Mouse (Mus musculus) gastrocnemius, postnatal 10 days (tissue): Measurements from ENCODE around the gene Agbl4. TPM values are rescaled to one million over a fixed set of nuclear protein-coding genes. Genes with fewer than 3 reads are reported as not detected.

ENCODE experiments used
- DNase-seq: peaks from one replicate; pipeline ENCODE4 v3.0.0; 2021; ENCODE audit warnings: mixed read lengths
- total RNA-seq, 2 experiments: library from RNA; stranded (reverse); gene quantifications; 2 replicates each; pipeline ENCODE4 v1.2.3; 2021

Gene Agbl4
- total RNA-seq, 2 experiments from 2014 or later: 0.12 TPM; not detected in 1

DNA sequence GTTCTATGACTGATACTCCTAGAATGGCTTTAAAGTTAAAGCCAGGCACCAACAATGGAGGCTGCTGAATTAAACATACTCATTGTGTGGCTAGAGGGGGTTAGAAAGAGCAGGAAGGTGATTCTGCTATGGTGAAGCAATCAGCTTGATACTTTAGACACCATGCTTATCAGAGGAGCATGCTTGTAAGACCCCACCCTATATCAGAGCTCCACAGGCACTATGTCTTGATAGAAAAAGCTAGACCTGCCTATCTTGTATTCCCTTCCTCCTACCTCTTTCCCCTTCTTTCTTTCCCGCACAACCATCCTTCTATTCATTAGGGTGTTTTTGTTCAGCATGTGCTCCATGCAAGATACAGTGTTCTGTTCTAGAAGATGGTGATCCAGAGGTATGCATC, 1104.0 kb downstream of the Agbl4 start:
- DNase-seq: no peak

DNA sequence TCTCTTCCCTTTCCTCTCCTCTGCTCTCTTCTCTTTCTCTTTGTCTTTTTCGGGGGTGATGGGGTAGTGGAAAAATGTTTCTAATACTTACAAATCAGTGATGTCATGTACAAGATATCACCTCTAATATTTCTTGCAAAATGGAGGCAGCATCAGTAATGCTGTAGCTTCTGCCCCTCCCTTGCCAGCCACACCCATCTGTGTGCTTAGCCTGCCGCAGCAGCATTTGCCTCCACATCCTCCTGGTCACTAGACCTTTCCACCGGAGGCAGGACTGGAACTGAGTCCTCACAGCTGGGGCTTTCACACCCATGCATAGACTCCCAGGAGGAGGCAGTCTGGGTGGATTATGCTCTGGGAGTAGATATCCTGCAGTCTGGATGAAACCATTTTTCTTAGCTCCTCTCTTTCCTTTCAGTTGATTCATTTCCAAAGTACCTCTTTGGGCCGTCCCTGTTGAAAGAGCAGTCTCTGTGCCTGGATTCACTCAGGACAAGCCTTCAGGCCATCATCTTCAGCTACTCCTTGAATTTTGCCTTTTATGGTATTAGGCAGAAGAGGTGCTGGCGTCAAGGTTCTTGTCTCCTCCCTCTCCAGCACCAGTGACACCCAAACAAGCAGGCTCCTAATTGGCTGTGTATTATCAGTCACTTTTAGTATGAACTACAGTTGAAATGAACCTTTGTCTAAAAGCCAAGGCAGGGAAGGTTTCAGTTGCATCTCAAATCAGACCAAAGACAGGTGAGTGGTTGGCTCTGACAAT, 1105.7 kb downstream of the Agbl4 start:
- no peak for DNase-seq

DNA sequence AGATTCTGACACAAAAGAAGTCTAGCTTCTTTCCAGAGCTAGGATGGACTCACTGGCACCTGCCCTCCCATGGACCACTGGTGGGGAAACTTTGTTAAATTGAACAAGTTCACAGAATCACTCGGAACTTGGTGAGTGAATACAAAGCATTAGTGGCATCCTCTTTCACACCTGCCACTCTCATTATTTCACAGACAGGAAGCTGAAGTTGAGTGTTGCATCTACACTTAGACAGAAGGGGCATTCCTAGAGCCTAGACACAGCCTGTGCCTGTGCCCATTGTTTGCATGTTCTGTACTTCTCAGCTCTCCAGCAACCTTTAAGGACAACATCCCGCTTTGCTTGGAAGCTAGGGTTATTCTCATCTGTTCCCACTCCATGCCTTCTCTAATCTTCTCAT, 1107.5 kb downstream of the Agbl4 start:
- DNase-seq: no peak

DNA sequence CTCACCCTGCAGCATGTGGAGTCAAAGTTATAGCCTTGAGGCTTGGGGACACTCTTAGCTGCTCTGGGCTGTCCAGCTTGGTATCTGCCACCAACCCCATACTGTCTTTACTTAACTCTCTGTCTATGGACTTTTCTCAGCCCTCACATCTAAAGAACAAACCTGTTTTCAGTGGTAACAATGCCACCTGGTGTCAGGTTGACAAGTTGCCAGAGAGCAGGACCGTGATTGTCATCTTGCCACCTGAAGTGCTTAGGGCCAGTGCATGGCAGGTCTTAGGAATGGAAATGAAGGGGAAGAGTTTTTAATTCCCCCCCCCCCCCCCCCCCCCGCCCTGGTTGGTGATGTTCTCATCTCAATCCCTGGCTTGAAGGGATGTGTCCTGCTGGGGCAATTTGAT, 1112.7 kb downstream of the Agbl4 start:
- no peak for DNase-seq

DNA sequence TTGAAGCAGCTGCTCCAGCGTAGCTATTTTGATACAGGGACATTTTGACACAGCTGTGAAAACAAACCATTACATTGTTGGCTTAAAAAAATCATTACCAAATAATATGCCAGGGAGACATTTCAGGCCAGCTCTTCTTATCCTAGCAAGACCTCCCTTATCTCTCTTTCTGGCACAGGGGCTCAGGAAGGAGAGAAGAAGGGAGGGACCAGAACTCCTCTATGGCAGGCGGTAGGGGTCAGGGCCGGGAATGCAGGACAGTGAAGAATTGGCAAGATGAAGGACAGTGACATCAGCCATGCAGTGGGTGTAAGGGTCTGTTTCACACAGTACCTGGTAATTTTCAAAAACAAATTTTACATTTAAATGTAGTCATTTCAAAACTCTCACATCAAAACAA, 1116.5 kb downstream of the Agbl4 start:
- no peak for DNase-seq

DNA sequence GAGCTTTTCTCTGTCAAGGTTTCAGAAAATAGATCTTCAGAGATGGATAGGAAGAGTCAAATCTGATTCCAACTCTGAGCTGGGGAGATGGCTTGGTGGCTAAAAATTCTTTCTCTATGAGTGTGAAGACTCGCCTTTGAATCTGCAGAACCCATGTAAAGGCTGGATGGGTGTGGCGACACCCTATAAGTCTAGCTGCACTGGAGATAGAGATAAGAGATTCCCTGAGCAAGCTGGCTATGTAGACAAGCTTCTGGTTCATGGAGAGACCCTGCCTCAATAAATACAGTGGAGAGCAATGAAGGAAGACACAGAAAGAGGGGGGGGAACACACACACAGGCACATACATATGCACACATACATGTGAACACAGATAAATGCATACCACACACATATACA, 1118.7 kb downstream of the Agbl4 start:
- DNase-seq: no peak

DNA sequence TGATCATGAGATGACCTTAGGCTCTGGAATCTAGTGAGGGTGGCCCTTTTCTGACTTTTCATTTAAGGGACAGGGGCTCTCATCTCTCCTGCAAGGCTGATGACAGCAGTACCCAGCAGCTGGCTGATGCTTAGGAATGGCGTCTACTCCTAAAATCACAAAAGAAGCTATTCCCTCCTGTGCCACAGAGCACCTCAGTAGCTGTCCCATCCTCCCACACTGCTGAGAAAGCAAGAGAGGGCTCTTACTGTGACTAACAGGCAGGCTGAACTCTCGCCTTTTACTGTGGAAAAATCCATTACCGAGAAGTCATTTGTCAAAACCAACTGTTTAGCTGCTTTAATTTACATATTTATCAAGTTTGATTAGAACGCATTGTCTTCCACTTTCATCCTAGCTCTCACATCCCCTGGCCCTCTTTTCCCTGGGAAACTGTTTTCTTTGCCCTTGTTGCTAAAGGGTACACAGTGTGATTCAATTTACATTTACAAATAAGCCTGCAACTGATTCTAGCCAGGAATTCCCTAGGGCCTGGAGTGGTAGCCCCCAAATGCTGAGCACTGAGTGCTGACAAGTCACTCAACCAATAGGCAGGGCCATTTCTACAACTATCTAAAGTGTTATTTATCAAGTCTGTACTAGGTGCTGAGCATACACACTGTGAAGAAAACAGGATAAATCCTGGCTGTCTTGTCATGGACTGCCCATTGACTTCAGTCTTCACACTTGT, 1119.8 kb downstream of the Agbl4 start:
- no peak for DNase-seq

DNA sequence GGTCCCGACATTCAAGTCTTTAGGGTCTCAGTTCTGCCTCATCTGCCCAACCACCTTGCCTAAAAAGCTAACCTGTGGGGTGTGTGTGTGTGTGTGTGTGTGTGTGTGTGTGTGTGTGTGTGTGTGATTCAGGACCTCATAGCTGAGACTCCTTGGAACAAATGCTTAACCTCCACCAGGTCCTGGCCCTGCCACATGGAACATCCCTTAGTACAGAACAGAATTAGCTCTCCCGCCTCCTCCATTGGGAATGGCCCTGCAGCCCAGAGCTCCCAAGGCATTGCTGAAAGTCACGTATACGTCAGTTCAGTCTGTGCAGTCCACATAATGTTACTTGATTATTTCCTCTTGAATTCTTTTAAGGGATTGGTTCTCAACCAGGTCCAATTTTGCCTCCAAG, 1120.7 kb downstream of the Agbl4 start:
- no peak for DNase-seq

DNA sequence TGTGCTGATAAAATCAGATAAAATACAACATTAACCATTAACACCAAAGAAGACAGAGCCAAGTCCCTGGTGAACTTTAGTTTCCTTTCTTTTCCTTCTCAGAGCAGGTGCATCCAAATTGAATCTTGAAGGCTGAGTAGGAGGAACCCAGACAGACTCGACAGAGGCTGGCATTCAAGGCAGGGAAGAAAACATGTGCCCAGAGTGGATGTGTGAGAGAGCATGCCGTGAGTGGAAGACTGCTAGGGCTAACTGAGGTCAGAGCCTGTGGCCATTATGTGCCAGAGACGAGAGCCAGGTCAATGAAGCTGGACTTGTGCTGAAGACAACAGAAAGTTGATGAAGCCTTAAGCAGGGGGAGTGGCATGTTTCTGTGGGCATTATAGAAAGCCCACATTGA, 1121.8 kb downstream of the Agbl4 start:
- no peak for DNase-seq

DNA sequence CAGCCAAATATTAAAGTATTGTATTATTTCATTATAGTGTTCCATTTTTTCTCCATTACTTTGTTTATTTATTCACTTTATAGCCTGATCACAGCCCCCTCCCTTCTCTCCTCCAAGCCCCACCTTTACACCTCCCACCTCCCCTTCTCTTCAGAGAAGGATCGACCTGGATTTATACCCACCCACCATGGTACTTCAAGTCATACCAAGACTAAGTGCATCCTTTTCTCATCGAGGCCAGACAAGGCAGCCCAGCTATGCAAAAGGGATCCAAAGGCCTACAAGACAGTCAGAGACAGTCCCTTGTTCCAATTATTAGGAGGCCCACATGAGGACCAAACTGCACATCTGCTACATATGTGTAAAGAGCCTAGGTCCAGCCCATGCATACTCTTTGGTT, 1122.5 kb downstream of the Agbl4 start:
- DNase-seq: no peak

DNA sequence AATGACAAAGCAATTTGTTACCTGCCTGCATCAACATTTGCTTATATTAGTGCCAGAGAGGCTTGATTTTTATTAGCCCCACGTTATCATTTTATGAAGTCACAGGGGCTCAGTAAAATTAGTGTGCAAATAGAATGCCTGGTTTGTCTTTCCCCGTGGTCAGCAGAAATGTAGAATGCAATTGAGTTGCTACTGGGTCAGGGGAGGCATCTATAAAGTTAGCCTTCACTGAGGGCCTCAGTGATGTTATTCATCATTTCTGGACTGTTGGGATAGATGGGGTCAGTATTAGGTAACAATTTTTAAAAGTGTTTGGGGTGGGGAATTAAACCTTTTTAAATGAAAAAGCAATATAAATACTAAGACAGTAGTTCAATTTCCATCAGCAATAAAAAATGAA, 1125.5 kb downstream of the Agbl4 start:
- DNase-seq: no peak

DNA sequence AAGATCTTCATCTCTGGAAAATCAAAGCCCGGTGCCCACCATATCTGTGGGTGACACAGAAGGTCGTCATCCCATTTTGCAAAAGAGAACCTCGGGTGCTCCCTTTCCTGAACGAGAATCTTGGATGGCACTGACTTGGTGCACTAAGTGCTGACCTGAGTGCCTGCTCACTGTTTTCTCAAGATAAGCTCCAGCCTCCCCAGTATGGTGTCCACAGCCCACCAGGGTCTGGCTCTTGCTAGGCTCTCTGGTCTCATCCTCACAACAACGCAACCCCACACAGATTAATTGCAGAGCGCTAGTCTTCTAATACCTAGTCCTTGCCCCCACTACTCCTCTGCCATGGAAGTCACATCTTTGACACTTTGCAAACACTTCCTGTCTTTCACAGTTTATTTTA, 1131.5 kb downstream of the Agbl4 start:
- no peak for DNase-seq

DNA sequence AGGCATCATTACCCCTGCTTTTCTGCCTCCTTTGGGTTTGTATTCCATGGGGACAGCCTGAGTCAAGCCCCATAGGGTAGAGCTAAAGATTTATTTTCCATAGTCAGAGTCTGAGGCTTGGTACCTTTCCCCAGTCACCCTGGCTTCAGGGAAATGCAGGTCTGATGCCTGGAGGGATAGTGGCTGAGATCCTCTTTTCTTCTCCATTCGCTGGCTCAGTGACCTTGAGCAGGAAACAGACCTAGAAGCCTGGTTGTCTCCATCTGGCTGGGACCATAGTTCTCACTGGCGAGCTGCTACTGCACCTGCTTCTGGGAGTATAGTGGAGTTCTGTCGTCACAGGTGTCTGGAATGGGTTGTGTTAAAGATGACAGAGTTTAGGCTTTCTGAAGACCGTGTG, 1132.5 kb downstream of the Agbl4 start:
- no peak for DNase-seq

DNA sequence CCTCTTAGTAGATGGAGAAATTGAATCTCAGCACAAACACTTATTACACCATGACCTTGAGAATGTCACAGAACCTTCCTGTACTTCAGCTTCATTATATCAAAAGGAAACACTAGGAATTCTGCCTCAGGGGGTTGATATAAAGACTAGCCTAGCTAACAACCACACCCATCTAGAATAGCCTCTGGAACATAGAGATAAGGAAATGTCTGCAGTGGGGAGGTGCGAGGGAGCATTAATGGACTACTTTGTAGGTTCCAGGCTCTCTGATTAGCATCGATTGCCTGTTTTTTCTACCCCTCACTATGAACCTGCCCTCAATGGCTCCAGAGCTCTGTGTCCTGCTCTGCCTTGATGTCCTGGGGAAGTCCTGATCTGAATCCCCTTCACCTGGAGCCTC, 1133.1 kb downstream of the Agbl4 start:
- no peak for DNase-seq

DNA sequence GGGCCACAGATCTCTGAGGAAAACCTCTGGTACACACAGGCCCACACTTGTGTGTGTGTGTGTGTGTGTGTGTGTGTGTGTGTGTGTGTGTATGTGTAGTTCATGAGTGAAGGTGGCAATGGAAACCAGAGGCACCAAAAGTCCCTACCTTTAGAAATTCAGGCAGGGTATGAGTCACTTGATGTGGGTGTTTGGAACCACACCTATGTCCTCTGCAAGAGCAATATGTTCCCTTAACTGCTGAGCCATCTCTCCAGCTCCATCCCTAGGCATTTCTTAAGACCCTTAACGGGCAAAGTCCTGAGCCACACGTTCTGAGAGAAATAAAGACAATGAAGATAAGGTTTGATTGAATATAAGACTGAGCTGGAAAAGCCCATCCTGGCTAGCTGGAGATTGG, 1147.2 kb downstream of the Agbl4 start:
- no peak for DNase-seq

DNA sequence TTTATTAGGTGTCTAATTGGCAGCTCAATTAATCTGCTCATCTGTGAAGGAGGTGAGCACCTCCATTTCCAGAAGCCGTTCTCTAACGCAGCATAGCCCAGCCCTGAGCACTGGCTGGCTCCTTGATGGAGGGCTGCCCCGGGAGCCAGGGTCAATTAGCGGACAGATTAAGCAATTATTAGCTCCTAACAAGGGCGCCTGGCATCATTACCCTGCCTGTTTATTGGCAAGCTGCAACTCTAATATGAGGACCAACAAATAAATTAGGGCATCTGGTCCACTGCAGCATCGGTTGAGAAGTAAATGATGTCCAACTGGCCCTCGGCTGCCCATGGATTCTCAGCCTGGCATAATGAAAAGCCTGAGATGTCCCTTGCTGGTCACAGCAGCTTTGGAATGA, 1148.5 kb downstream of the Agbl4 start:
- no peak for DNase-seq

DNA sequence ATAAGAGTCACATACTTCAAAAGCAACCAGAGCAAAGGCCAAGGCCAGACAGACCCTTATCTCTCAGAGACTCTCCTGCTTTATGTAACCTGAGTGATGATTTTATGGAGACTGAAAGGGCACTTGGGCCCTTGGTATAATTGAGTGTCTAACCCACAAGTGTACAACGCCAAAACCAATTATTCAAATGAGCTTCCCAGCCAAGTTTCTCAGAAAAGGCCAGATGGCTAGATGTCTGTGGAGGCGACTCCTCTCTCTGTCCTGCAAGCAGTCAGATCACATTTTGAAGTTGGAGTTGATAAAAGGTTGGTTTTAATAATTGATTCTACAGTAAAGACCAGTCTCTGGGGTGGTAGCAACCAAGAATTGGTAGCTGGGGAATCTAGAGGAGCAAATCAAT, 1158.0 kb downstream of the Agbl4 start:
- no peak for DNase-seq

DNA sequence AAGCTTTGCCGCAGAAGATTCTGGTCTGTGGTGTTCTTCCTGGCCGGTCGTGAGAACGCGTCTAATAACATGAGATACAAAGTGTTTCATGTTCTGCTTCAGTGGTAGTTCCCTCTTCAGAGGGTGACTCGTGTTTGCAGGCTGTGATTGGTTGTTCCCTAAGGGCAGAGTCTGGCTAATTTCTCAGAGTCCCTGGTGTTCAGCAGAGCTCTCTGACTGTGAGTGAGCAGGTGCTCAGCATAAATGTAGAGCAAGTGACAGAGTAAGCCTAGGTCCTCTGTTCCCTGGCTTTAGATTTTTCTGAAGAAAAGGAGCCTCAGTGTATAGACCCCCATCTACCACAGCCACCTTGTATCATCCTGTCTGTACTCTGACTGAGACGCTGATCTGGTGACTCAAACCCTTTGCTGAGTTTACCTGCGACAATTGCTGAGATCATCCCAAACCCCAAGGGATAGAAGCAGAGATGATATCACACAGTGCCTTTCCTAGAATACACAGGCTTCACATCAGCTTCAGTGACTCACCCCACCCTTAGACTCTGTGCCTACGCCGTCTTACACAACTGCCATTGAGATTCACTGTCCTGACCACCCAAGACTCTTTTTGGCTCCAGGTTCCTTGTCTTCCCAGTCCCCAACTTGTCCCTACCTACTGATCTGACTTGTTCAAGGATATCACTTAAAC, 1179.8 kb downstream of the Agbl4 start:
- no peak for DNase-seq

DNA sequence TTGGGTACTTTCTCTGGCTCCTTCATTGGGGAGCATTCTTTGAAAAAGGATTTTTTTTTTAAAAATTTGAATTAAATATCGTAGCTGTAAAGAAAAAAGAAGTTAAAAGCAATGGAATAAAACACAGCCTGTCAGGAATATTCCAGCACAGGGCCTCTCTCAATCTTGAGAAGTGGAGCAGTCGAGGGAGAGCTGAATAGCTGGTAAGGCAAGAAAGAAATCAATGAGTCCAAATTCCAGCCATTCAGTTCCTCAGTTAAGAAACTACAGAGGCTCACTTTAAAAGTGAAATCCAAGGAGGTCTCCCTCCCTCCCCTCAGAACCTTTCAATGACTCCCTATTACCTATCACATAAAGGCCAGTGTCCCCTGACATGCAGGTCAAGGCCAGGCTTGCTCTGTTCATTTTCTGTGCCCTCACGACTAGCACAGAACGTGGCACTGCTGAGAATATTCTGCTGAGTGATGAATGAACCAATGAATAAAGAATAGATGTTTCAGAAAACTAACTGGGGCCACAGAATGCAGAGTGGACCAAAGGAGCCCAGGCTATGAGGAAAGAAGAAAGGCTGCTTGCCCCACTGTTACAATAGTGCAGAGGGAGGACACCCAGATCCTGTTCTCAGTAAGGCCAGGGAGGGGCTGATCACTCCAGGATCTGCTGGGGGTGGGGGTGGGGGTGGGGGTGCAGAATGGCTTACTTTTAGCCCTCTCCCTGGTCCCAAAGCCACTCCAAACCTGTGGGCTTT, 1181.8 kb downstream of the Agbl4 start:
- no peak for DNase-seq

DNA sequence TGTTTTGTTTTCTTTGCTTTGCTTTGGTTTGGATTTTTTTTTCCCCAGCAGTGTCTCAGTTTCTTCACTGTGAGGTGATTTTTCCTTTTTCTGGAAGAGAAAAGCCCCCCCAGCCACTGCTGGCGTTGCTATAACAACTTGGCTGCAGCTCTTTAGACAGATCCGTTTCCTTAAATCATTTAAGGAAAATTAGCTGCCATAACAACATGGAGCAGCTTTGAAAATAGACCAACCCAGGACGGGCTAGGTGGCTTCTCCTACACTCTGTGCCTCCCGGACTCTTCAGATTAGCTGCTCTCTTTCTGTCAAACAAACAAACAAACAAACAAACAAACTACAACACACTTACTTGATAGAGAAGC, 1182.4 kb downstream of the Agbl4 start:
- DNase-seq: no peak

DNA sequence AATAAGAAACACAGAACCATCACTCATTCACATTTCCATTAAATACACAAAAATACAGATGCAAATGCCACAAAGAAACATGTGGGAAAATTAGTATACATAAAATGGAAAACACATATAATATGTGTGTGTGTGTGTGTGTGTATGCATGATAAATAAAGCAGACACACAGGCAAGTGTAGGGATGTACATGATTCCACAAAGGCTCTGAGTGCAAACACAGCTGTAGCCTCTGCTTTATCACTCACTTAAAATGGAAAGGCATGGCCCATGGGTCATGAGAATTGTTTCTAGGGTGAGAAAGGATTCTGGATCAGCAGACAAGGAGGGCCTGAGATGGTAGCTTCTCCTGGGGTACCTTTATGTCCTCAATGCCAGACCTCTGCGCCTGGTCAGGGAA, 1182.8 kb downstream of the Agbl4 start:
- DNase-seq: no peak

DNA sequence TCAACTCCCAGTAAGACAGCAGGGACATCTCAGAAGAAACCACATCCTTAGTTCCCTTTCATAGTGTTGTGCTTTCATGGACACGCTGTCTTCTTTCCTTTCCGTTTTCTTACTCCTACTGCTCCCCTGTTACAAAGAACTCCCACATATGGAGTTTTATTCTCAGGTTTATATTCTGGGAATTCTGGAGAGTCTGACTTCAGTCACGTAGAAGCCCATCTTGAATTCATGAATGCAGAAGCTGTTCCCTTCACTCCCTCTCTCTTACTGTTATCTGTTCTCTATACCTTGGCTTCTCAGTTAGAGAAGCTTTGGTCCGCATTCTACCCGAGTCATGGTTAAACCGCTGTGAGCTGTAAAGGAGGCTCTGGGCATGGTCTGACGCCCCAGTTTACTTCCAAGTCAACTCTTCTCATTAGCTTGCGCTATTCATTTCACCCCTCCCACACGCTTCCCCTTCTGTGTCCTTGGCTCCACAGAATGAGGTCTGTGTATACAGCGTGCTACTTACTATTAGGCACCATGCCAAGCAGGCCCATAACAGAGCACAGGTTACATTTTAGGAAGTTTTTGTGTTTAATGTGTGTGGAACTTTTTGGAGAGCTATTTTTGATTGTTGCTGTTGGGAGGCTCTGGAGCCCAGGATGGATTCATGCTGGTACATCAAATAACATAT, 1186.2 kb downstream of the Agbl4 start:
- no peak for DNase-seq
